Mouse (Mus musculus) erythroblast, adult 5-6 weeks (primary cell): ENCODE measurements around the gene Ngfr. TPM values are rescaled to one million over a fixed set of nuclear protein-coding genes. Genes with fewer than 3 reads are reported as not detected.

Experiments used
- ATAC-seq: replicated peaks from 2 replicates; pipeline ENCODE4 v1.8.0; 2016; ENCODE audit warnings: moderate number of reproducible peaks, mild to moderate bottlenecking, moderate TSS enrichment, inconsistent platforms; ENCODE audit not compliant: poor library complexity, low FRiP score, severe bottlenecking
- total RNA-seq, 2 experiments: library from RNA; stranded (forward) in 1 of 2; stranded (reverse) in 1 of 2; fragments of 150-400 nt in 1 of 2; fragments of 200-764, 138-1000 nt in 1 of 2; gene quantifications; 2 replicates each; pipeline versions ENCODE4 v1.2.3 to v1.2.4; 2015 to 2017; ENCODE audit warnings: low replicate concordance in 2 of 2

The Ngfr gene
- total RNA-seq, 2 experiments from 2014 or later: not detected

- ATAC-seq: no peak
These were observed 55.0 kb downstream of the Ngfr start for GRCm38 (mm10) chr11:95532353-95533072.

DNA sequence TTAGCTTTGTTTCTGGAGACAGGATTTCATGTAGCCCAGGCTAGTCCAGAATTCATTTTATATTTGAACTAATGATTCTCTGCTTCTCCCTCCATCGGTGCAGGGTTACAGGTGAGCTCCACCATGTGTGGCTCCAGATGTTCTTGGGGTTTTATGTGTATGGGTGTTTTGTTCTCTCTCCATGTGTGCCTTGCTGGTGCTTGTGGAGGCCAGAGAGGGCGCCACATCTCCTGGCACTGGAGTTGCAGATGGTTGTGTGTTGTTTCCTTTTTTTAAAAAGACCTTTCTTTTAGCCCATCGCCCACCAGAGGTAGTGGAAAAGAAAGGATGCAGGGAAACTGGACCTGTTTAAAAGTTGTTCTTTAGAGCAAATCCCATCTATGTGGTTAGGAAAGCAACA lies 59.3 kb downstream of the Ngfr start:
- ATAC-seq: no peak

GRCm38 (mm10) chr11:95527307-95527706 lies 60.2 kb downstream of the Ngfr start:
- ATAC-seq: no peak

- peak; percentile 54 for ATAC-seq
These were observed 66.0 kb downstream of the Ngfr start for GRCm38 (mm10) chr11:95521563-95521962.

DNA sequence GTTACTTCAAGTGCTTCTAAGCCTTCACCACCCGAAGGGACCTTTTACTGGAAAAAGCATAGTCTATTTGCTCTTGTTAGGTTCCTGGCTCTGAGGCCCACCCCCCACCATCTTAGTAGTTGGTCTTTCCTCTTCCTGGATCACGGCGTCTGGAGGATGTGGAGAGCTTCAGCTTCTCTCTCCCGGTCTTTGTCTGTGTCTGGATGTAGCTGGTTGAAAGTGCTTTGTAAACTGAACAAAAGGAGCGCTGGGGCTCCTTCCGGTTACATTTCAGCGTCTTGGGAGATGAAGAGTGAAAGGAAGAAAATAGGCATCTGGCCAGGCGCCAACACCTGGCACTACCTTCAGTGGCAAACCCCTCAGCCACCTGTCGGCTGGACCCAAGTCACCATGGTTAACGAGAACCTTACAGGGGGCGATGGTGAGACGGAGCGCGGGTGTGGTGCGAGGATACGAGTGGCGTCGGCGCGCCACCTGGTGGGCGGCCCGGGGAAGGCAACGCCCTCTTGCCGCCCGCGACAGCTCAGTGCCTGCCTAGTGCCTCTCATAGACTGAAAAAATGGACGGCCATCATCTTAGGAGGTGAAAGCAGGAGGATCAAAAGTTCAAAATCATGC lies 67.0 kb downstream of the Ngfr start:
- ATAC-seq: peak; percentile 90

GRCm38 (mm10) chr11:95519996-95520395 lies 67.5 kb downstream of the Ngfr start:
- no peak for ATAC-seq

DNA sequence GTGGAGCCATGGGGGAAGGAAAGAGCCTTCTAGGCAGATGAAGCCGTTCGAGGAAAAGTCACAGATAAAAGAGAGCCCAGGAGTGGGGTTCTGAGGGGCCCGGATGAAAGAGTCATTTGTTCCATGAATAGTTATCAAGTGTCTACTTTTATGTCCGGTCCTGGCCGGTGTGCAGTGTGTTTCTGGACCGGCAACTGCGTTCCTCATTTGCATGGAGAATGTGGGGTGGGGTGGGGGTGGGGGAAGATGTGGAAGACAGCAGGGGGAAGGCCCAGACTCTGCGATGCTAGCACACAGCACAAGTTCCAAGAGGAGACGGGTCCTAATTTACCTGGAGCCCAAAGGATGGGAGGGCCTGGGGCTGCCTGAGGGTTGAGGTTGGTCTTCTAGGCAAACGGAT lies 68.2 kb downstream of the Ngfr start:
- no peak for ATAC-seq

Other genes with a start within 250 kb of the Ngfr start
- 20.8 and 23.0 TPM in 2 replicates for gene Slc35b1, start 203.0 kb downstream of the Ngfr start, total RNA-seq (2015; ENCODE audit: low replicate concordance)
- gene Slc35b1, start 203.0 kb downstream of the Ngfr start, total RNA-seq (2017; ENCODE audit: low replicate concordance): 31.4 and 40.6 TPM in 2 replicates
- 38.9 and 51.9 TPM in 2 replicates for gene Spop, start 173.7 kb downstream of the Ngfr start, total RNA-seq (2015; ENCODE audit: low replicate concordance)
- gene Spop, start 173.7 kb downstream of the Ngfr start, total RNA-seq (2017; ENCODE audit: low replicate concordance): 43.5 and 60.1 TPM in 2 replicates
- gene Nxph3, start 73.2 kb downstream of the Ngfr start, total RNA-seq (2015; ENCODE audit: low replicate concordance): not detected in 2 replicates
- gene Nxph3, start 73.2 kb downstream of the Ngfr start, total RNA-seq (2017; ENCODE audit: low replicate concordance): not detected in 2 replicates
- gene Phb, start 79.2 kb upstream of the Ngfr start, total RNA-seq (2015; ENCODE audit: low replicate concordance): 21.9 and 30.6 TPM in 2 replicates
- 14.2 and 20.3 TPM in 2 replicates for gene Phb, start 79.2 kb upstream of the Ngfr start, total RNA-seq (2017; ENCODE audit: low replicate concordance)
- gene Zfp652, start 124.9 kb upstream of the Ngfr start, total RNA-seq (2015; ENCODE audit: low replicate concordance): 15.7 and 16.7 TPM in 2 replicates
- 8.8 and 9.6 TPM in 2 replicates for gene Zfp652, start 124.9 kb upstream of the Ngfr start, total RNA-seq (2017; ENCODE audit: low replicate concordance)
- 0.63 and 2.1 TPM in 2 replicates for gene B130006D01Rik, start 135.9 kb upstream of the Ngfr start, total RNA-seq (2015; ENCODE audit: low replicate concordance)
- gene B130006D01Rik, start 135.9 kb upstream of the Ngfr start, total RNA-seq (2017; ENCODE audit: low replicate concordance): 0.43 TPM in 1 of 2 replicates, not detected in the other
- 71.9 and 86.1 TPM in 2 replicates for gene Phospho1, start 236.8 kb upstream of the Ngfr start, total RNA-seq (2015; ENCODE audit: low replicate concordance)
- 54.2 and 57.9 TPM in 2 replicates for gene Phospho1, start 236.8 kb upstream of the Ngfr start, total RNA-seq (2017; ENCODE audit: low replicate concordance)
- 9.8 and 15.0 TPM in 2 replicates for gene Gngt2, start 249.5 kb upstream of the Ngfr start, total RNA-seq (2015; ENCODE audit: low replicate concordance)
- 9.4 and 13.0 TPM in 2 replicates for gene Gngt2, start 249.5 kb upstream of the Ngfr start, total RNA-seq (2017; ENCODE audit: low replicate concordance)